Mouse (Mus musculus) ovary, adult 18-20 months (tissue): ENCODE results near the gene Ccdc24.
A peak's percentile ranks its signal among the peaks of the same experiment; 100 is the strongest.

Experiments used
- DNase-seq: peaks from one replicate; pipeline ENCODE4 v3.0.0; 2022; ENCODE audit warnings: low spot score, mixed read lengths

The Ccdc24 gene

GRCm38 (mm10) chr4:117852152-117852868, 20.0 kb downstream of the Ccdc24 start:
- DNase-seq, result no peak

DNA sequence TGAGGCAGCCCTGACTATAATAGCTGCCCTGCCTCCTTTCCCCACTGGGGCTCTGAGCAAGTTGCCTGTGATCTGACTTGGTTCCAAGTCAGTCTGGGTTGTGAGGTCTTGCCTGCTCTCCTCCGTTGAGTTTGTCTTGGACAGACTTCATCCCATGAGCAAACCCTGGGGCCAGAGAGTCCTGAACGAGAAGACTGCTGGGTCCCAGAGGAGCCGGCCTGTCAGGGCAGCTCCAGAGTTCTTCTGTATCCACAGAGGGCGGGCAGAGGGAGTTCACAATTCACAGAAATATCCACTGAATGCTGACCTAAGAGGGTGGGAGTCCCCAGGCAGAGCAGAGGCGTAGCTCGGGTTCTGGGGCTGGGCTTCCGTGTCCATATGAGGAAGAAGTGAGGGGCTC, 21.5 kb downstream of the Ccdc24 start:
- DNase-seq, result no peak

GRCm38 (mm10) chr4:117850176-117850575, 22.2 kb downstream of the Ccdc24 start:
- no peak for DNase-seq

DNA sequence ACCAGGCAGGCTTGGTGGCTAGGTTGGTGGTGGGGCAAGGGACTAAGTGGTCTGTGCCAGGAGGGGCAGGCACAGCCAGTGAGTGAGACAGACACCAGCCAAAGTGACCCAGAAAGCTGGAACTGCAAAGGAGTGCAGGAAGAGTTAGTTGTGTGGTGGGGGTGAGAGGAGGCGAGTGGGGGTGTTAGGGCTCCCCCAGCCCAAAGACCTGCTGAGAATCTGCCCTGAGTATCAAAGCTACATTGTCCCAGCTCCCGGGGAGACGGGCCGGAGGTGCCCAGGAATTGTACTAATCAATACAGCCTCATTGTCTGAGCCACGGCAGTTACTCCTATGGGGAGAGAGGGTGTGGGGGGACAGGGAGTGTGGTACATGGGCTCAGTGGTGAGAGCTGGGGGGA, 22.9 kb downstream of the Ccdc24 start:
- no peak for DNase-seq

DNA sequence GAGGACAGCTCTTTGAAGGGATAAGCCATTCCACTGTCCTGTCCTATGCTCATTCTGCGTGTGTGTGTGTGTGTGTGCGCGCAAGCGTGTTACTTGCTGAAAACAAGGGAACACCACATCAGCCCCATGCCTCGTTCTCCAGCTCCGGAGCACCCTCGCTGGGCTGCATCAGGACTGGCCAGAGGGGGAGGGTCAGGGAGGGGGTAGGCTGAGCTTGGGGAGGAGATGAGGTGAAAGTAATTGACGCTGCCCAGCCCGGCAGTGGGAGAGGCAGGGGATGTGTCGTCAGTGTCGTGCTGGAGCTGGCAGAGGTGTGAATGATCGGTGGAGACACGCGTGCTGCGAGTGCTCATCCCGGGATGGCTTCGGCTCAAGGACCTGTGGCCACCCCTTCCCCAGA, 23.3 kb downstream of the Ccdc24 start:
- DNase-seq, result no peak

DNA sequence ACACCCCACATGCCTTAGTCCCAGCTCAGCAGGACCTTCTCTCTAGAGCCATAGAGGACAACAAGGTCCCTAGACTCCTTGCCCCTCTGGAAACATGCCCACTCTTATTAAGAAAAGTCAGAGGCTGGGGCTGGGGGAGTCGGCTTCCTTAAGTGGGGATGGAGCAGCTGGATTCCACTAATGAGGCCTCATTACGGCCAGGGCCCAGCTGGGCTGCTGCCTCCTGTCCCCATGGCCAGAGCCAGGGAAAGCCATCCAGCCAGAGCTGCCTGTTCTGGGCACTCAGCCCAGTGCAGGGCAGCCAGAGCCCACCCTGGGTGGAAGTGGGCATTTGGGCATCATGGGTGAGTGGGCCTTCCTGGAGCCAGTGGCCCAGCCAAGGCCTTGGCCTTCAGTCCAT, 25.3 kb downstream of the Ccdc24 start:
- no peak for DNase-seq

- no peak for DNase-seq
Measured at GRCm38 (mm10) chr4:117846261-117846660, 26.1 kb downstream of the Ccdc24 start.

- no peak for DNase-seq
Measured at GRCm38 (mm10) chr4:117845316-117845715, 27.0 kb downstream of the Ccdc24 start.

DNA sequence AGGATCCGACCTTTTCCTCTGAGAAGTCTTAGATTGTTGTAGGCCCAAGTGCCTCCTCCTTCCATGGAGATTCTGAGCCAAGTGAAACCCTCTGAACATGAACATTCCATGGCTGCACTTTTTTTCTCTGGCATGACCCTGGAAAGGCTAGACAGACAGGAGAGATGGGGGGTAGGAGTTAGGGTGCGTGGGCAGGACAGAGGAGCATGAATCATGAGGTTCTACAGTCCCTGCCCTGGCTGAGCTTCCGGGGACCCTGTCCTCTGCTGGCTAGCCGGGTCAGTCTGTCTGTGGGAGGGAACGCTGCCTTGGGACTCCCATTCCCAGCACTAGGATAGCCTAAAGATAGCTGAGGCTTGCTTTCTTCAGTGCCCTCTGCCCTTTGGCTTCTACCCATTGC, 27.9 kb downstream of the Ccdc24 start:
- DNase-seq, result no peak

DNA sequence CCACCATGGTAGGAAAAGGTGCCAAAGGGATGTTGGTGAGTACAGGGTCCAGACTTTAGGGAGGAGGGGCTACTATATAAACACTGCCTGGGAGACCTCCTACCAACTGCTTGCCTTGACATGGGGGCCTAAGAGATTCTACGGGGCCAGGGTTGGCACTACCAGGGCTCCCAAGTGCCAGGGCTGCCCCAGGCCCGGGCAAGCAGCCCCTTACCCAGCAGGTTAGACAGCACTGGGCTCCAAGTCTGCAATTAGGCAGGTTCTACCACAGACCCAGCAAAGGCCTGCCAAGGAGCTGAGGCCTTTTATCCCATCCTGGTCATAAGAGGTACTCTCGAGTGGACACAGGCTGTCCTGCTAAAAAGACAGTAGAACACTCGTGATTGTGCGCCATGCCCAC, 29.3 kb downstream of the Ccdc24 start:
- DNase-seq, result no peak

- no peak for DNase-seq
Measured at GRCm38 (mm10) chr4:117841566-117841965, 30.8 kb downstream of the Ccdc24 start.

- no peak for DNase-seq
Measured at GRCm38 (mm10) chr4:117840821-117841220, 31.5 kb downstream of the Ccdc24 start.

GRCm38 (mm10) chr4:117839366-117839765, 33.0 kb downstream of the Ccdc24 start:
- no peak for DNase-seq

- DNase-seq, result no peak
Measured at GRCm38 (mm10) chr4:117837271-117837670, 35.1 kb downstream of the Ccdc24 start.

- peak; percentile 81 for DNase-seq
Measured at GRCm38 (mm10) chr4:117836204-117836767, 36.1 kb downstream of the Ccdc24 start.

- DNase-seq, result peak; percentile 25
Measured at GRCm38 (mm10) chr4:117835531-117836111, 36.7 kb downstream of the Ccdc24 start.

DNA sequence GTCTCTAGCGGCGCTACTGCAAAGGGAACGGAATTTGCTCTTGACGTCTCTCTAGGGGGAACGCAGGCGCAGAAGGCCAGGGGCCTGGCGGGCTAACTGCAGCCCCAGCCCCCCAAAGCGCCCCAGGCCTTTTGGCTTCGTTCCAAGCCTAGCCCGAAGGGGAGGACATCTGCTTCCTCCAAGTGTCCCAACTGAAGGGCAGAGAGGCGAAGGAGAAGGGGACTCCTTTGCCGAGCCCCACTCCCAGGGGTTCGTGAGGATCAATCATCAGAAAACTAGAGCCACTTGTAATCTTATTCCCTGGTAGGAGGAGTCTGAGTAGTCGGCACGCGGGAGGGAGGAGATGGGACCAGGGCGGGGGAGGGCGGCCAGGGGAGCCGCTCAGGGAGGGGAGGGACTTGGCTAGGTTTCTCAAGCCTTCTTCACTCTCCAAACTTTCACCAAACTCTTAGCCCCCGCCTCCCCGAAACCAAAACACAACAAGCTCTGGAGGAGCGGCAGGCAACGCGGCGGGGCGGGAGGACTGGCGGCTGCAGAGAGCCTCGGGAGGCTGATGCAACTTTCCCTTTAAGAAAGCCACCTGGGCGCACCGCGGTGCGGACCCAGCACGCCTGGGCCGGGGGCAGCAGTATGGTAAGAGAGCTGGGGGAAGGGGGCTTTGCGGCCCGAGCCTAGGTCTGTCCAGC, 37.4 kb downstream of the Ccdc24 start:
- peak; percentile 84 for DNase-seq

DNA sequence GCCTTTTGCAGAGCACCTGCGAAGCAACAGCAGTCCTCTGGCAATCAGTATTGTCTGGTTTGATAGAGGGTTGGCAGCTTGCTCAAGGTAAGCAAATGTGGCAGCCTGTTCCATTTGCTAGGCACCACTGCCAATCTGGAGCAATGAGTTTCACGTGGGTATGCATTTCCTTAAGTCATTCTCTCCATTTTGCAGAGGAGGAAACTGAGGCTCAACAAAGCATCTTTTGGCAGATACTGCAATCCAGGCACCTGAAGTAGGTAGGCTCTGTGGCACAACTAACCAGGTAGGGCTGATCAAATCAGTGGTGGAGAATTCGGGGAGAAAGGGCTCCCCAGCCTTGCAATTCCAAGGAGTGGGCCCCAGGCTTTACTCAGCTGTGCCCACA, 37.9 kb downstream of the Ccdc24 start, which contains the start of gene Slc6a9:
TSS of gene Slc6a9 (plus strand) at position 50 of the 388 bp plus-strand sequence.
- no peak for DNase-seq

DNA sequence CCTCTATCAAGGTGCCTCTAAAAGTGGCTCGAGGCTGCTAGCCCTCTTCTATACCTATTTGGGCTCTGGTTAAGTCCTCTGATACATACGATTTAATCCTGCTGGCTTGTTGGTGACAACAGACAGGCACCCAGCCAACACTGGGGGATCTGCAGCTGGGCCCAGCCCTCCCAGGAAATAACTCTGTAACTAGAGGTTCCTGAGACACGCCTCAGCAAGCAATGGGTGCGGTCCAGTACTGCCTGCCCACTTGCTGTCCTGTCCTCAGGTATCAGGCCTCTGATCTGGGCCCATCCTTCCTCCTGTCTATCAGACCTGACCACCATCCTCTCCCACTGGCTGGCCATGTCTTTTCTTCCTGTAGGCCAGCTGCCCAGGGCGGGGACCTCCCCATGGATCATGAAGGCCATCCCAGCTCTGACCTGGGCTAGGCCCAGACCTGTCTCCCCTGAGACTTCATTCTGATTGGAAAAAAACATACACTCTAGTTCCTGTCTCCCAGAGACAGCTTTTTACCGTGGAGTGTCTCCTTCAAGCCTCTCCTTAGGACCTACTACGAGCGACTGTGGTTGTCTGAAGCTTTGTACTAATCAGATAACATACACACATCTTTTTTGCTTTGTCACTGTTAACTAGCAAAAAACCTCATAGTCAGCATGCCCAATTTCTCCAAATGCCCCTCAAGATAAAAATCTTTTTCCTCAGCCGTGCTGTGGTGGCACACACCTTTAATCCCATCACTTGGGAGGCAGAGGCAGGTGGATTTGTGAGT, 40.3 kb downstream of the Ccdc24 start:
- no peak for DNase-seq

GRCm38 (mm10) chr4:117831499-117831898, 40.9 kb downstream of the Ccdc24 start:
- DNase-seq, result no peak

DNA sequence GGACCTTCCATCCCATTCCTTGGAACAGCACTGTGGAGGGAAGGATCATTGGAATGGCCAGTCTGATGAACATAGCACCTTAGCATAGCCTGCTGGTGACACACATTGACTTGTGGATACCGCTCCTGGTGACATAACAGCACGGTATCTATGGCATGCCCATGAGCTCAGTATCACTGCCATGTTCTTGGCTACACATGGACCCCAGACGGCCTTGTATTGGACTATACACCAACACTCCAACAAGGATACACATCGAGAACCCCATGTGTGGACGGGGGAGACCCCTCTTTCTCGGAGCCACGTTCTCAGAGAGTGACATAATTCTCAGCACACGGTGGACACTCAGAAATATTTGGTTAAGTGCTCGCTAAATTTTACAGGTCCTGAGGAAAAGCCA, 41.6 kb downstream of the Ccdc24 start:
- no peak for DNase-seq

GRCm38 (mm10) chr4:117830124-117830551, 42.2 kb downstream of the Ccdc24 start:
- DNase-seq, result peak; percentile 72
